Mouse (Mus musculus) adrenal gland, adult 18-20 months (tissue): ENCODE results near the gene Ankrd26. TPM values are rescaled to one million over a fixed set of nuclear protein-coding genes. Genes with fewer than 3 reads are reported as not detected.
"Not testable (repeated sequence)": the region's sequence is repeated elsewhere in the genome, so short reads cannot be mapped to it uniquely, and the experiment has no call there.

ENCODE experiments used
- DNase-seq, 2 experiments: peaks; one replicate each; pipeline ENCODE4 v3.0.0; 2021 to 2022; ENCODE audit warnings: low spot score in 2 of 2
- long read RNA-seq, 2 experiments: library from polyadenylated mRNA; stranded (forward); transcript quantifications; one replicate each; pipeline ENCODE4 v2.0.0; 2021
- total RNA-seq, 2 experiments: library from RNA; stranded (reverse); gene quantifications; 1 replicate in 1 of 2; 2 replicates in 1 of 2; pipeline ENCODE4 v1.2.3; 2021

Gene Ankrd26
- total RNA-seq = 1 to 10 TPM; 3.0 to 3.5 TPM
- long read RNA-seq, experiment 1 = 0 reads
- long read RNA-seq, experiment 2, partial matches to known transcripts = 5 of 8 reads
- long read RNA-seq, experiment 2, other reads (novel, unspliced or antisense) = 3 of 8 reads

GRCm38 (mm10) chr6:118561745-118562609 is at the start of gene Ankrd26:
Gene Ankrd26, minus strand, starts transcription at chr6:118562226.
- peak; percentile 94 to 95 for DNase-seq

- no peak for DNase-seq
Observed at GRCm38 (mm10) chr6:118608906-118609305, 46.9 kb upstream of the Ankrd26 start.

GRCm38 (mm10) chr6:118605974-118606373 is 43.9 kb upstream of the Ankrd26 start:
- peak in 1 of 2 experiments; percentile 2 for DNase-seq

GRCm38 (mm10) chr6:118603825-118604224 is 41.8 kb upstream of the Ankrd26 start:
- DNase-seq = peak in 1 of 2 experiments; percentile 16

GRCm38 (mm10) chr6:118595681-118596055 is 33.6 kb upstream of the Ankrd26 start:
- no peak for DNase-seq

- DNase-seq = no peak
Observed at GRCm38 (mm10) chr6:118594833-118595680, 33.0 kb upstream of the Ankrd26 start.

GRCm38 (mm10) chr6:118594070-118594469 is 32.0 kb upstream of the Ankrd26 start:
- DNase-seq = no peak

GRCm38 (mm10) chr6:118593377-118594061 is 31.5 kb upstream of the Ankrd26 start:
- DNase-seq = no peak

- no peak for DNase-seq
Observed at GRCm38 (mm10) chr6:118592662-118593376, 30.8 kb upstream of the Ankrd26 start.

- DNase-seq = not testable (repeated sequence)
Observed at GRCm38 (mm10) chr6:118578741-118579140, 16.7 kb upstream of the Ankrd26 start.

GRCm38 (mm10) chr6:118574351-118574750 is 12.3 kb upstream of the Ankrd26 start:
- no peak for DNase-seq

- DNase-seq = no peak
Observed at GRCm38 (mm10) chr6:118567816-118568215, 5.8 kb upstream of the Ankrd26 start.

- no peak for DNase-seq
Observed at GRCm38 (mm10) chr6:118561225-118561624, 801 bp downstream of the Ankrd26 start.

- no peak for DNase-seq
Observed at GRCm38 (mm10) chr6:118538627-118539026, 23.4 kb downstream of the Ankrd26 start.

- DNase-seq = not testable (repeated sequence)
Observed at GRCm38 (mm10) chr6:118537201-118537600, 24.8 kb downstream of the Ankrd26 start.

- no peak for DNase-seq
Observed at GRCm38 (mm10) chr6:118535321-118535720, 26.7 kb downstream of the Ankrd26 start.

GRCm38 (mm10) chr6:118533381-118533780 is 28.6 kb downstream of the Ankrd26 start:
- DNase-seq = no peak

- DNase-seq = no peak
Observed at GRCm38 (mm10) chr6:118520668-118521067, 41.4 kb downstream of the Ankrd26 start.

GRCm38 (mm10) chr6:118513335-118514012 is 48.6 kb downstream of the Ankrd26 start:
- no peak for DNase-seq

GRCm38 (mm10) chr6:118499010-118499409 is 63.0 kb downstream of the Ankrd26 start:
- DNase-seq = no peak
